In genomic region chr14:21587931-21588330, GRCm38 (mm10) we compare ENCODE assay signal across 18 mouse cellular contexts.
"Had no signal": no experiment of that assay in that cellular context is flagged by ENCODE, and none has a peak within 500 bp of the region (broad histone marks: within the 10 kb centered on the region; RNA-seq: fewer than 3 reads in every experiment).

No protein-coding gene starts in this region.

- H3K9me3 ChIP-seq: limb, embryonic 15.5 days had no signal

- DNase-seq: kidney, adult 18-20 months; kidney, postnatal 14 days; layer of hippocampus, adult 9-11 months; liver, postnatal 0 days; lung, embryonic 14.5 days; midbrain, embryonic 14.5 days; thymus, adult 18-20 months; thymus, postnatal 14 days; thymus, postnatal 4 days had no signal

- H3K36me3 ChIP-seq: limb, embryonic 15.5 days had no signal

- H3K4me3 ChIP-seq: layer of hippocampus, adult 2 months; limb, embryonic 15.5 days; megakaryocyte, embryonic 14.5 days had no signal

- ATAC-seq: inflammation-experienced regulatory T-cells, adult 6 months; liver, postnatal 0 days; lung, postnatal 0 days had no signal

- H3K9ac ChIP-seq: limb, embryonic 15.5 days; liver, embryonic 14.5 days; liver, postnatal 0 days; lung, embryonic 14.5 days had no signal

- H3K27me3 ChIP-seq: limb, embryonic 15.5 days; megakaryocyte, embryonic 14.5 days had no signal

- H3K27ac ChIP-seq: layer of hippocampus, adult 2 months; limb, embryonic 15.5 days; liver, embryonic 14.5 days; macrophage had no signal

- H3K4me2 ChIP-seq: limb, embryonic 15.5 days; liver, embryonic 11.5 days; lung, embryonic 14.5 days; midbrain, embryonic 11.5 days had no signal
